Mouse (Mus musculus) spleen, adult 2 months (tissue): ENCODE measurements around the gene Slc25a22. TPM values are rescaled to one million over a fixed set of nuclear protein-coding genes. Genes with fewer than 3 reads are reported as not detected.

Experiments
- DNase-seq, 2 experiments: peaks; one replicate each; pipeline versions ENCODE4 v3.0.0 to v3.0.0-alpha.2; 2012 to 2021; ENCODE audit warnings: low spot score in 2 of 2, low read depth in 1 of 2
- H3K27ac ChIP-seq: fragments of 200-500 bp; 2 replicates; pipeline ENCODE4 v1.5.1; 2012; ENCODE audit warnings: low read length, inconsistent platforms; ENCODE audit not compliant: insufficient read depth
- H3K27me3 ChIP-seq: fragments of 200-500 bp; 2 replicates; pipeline ENCODE4 v1.6.1; 2012; ENCODE audit warnings: mild to moderate bottlenecking, moderate library complexity, low read length, inconsistent platforms; ENCODE audit not compliant: control insufficient read depth, insufficient read depth
- H3K36me3 ChIP-seq: fragments of 200-500 bp; 2 replicates; pipeline ENCODE4 v1.6.1; 2012; ENCODE audit warnings: mild to moderate bottlenecking, low read length, inconsistent platforms; ENCODE audit not compliant: control insufficient read depth, insufficient read depth
- H3K4me1 ChIP-seq: fragments of 200-500 bp; 2 replicates; pipeline ENCODE4 v1.6.1; 2011; ENCODE audit warnings: inconsistent platforms; ENCODE audit not compliant: control insufficient read depth, insufficient read depth, insufficient read length
- H3K4me3 ChIP-seq: fragments of 200-500 bp; 2 replicates; pipeline ENCODE4 v1.5.1; 2011; ENCODE audit warnings: mild to moderate bottlenecking, inconsistent platforms; ENCODE audit not compliant: insufficient read depth, insufficient read length; ENCODE audit errors: extremely low read depth
- CTCF ChIP-seq: fragments of 200-500 bp; IDR thresholded peaks from 2 replicates; pipeline ENCODE4 v1.5.1; 2011; ENCODE audit warnings: mild to moderate bottlenecking, inconsistent platforms; ENCODE audit not compliant: insufficient read depth, insufficient read length, insufficient replicate concordance; ENCODE audit errors: extremely low read depth
- POLR2A ChIP-seq: fragments of 200-500 bp; IDR thresholded peaks from 2 replicates; pipeline ENCODE4 v1.6.1; 2011; ENCODE audit warnings: low read depth, low read length, inconsistent platforms
- WGBS: fragments of 180-500 bp; shearing (Covaris S2); methylation state at CpG from one replicate; pipeline ENCODE4 v1.1.7; 2018; 5-methylcytosine and 5-hydroxymethylcytosine counted together
- polyA plus RNA-seq: library from polyadenylated mRNA; depleted of rRNA; stranded (reverse); fragments of >200 nt; gene quantifications from 2 replicates; pipeline ENCODE4 v1.2.3, GENCODE M21; 2012

Gene Slc25a22
- polyA plus RNA-seq, 1 experiment, result 66.2 TPM

DNA sequence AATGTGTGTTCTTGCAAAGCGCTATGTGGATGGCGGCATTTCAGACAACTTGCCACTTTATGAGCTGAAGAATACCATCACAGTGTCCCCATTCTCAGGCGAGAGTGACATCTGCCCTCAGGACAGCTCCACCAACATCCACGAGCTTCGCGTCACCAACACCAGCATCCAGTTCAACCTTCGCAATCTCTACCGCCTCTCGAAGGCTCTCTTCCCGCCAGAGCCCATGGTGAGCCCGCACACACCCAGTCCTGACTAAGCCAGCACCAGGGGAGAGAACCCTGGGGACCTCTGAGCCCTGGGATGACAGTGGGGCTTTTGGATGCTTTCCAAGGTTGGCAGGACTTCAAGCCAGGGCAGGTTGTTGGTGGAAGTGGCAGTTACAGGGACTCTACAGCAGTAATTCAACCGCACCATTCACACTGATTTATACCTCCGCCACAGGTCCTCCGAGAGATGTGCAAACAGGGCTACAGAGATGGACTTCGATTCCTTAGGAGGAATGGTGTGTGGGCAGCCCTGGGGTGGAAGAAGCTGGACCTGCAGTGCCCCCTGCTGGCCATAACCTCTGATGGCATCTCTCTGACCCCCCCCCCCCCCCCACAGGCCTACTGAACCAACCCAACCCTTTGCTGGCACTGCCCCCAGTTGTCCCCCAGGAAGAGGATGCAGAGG is 20.4 kb upstream of the Slc25a22 start:
- Histone ChIP-seq H3K27me3 (peaks cover 5% of the 10 kb centered on the region; the same call in 1 of the 2 replicates), H3K4me1 (peaks cover 14% of the 10 kb centered on the region), H3K36me3 (peaks cover 22% of the 10 kb centered on the region), H3K27ac (no peak overlapping the region), H3K4me3 (no peak overlapping the region)
- DNase-seq, result peak in 1 of 2 experiments; percentile 48
- TF ChIP-seq POLR2A (no peak), CTCF (peak; percentile 69)
- 84% methylated on average over 15 of the region's 15 CpGs for WGBS

DNA sequence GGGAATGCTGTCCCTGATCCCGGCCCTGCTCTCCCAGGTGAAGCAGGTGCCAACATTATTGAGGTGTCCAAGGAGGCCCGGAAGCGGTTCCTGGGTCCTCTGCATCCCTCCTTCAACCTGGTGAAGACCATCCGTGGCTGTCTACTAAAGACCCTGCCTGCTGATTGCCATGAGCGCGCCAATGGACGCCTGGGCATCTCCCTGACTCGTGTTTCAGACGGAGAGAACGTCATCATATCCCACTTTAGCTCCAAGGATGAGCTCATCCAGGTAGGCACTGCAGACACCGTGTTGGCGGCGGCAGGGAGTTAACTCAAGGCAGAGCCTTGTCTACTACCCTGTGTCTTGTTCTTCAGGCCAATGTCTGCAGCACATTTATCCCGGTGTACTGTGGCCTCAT is 19.5 kb upstream of the Slc25a22 start:
- Histone ChIP-seq H3K4me3 (no peak overlapping the region), H3K27ac (no peak overlapping the region), H3K4me1 (peaks cover 14% of the 10 kb centered on the region), H3K36me3 (peaks cover 22% of the 10 kb centered on the region), H3K27me3 (peaks cover 5% of the 10 kb centered on the region; the same call in 1 of the 2 replicates)
- DNase-seq, result peak in 1 of 2 experiments; percentile 2
- 93% methylated on average over 14 of the region's 14 CpGs for WGBS
- TF ChIP-seq POLR2A (no peak), CTCF (no peak)

DNA sequence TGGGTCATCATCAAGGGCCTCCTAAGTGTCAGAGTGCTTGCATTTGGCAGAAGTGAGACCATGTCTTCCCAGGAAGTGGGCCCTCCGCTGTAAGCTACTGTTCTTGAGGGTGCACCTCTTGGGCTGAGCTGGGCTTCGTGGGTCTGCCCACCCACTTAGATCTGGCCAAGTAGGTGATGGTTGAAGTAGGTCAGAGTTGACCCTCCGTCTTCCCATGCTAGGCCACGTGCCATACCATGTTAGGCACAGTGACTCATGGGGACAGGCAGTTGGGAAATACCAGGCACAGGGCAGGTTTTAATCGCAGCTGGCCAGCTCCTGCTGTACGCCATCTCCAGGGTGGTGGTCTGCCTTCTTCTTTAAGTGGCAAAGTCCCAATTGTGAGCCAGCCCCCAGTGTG is 19.0 kb upstream of the Slc25a22 start:
- no peak overlapping the region for H3K27ac ChIP-seq
- peak in 1 of 2 experiments; percentile 2 for DNase-seq
- H3K4me3 ChIP-seq, result no peak overlapping the region

GRCm38 (mm10) chr7:141455610-141456314 is 18.1 kb upstream of the Slc25a22 start:
- Histone ChIP-seq H3K36me3 (peaks cover 29% of the 10 kb centered on the region), H3K4me1 (peaks cover 11% of the 10 kb centered on the region; the same call in 1 of the 2 replicates), H3K27me3 (no peaks in the 10 kb centered on the region), H3K4me3 (peak overlapping the region; percentile 72), H3K27ac (peak overlapping the region; percentile 88)
- DNase-seq, result peak in 1 of 2 experiments; percentile 50
- 2% methylated on average over 23 of the region's 23 CpGs for WGBS
- TF ChIP-seq CTCF, result no peak
- peak; percentile 17; the same call in 1 of the 2 replicates for TF ChIP-seq POLR2A

More for the DNA sequence above, 19.0 kb upstream of the Slc25a22 start:
- peaks cover 11% of the 10 kb centered on the region; the same call in 1 of the 2 replicates for H3K4me1 ChIP-seq
- H3K36me3 ChIP-seq, result peaks cover 24% of the 10 kb centered on the region
- H3K27me3 ChIP-seq, result peaks cover 2% of the 10 kb centered on the region; the same call in 1 of the 2 replicates
- no peak for TF ChIP-seq POLR2A
- no peak for TF ChIP-seq CTCF
- WGBS, result 86% methylated on average over 6 of the region's 6 CpGs

- Histone ChIP-seq H3K4me3 (peak within 1 kb of the TSS; percentile 72), H3K4me1 (peaks cover 11% of the 10 kb centered on the region; the same call in 1 of the 2 replicates), H3K36me3 (peaks cover 29% of the 10 kb centered on the region), H3K27me3 (no peaks in the 10 kb centered on the region), H3K27ac (peak within 1 kb of the TSS; percentile 88)
- peak; percentile 95 for TF ChIP-seq POLR2A
- TF ChIP-seq CTCF, result no peak
- WGBS, result under 1% methylated on average over 45 of the region's 45 CpGs
- peak; percentile 83 to 95 for DNase-seq
Measured at GRCm38 (mm10) chr7:141454967-141455551, 17.4 kb upstream of the Slc25a22 start, which contains the start of gene Pnpla2. Pnpla2 (plus strand) TSS chr7:141455198.

GRCm38 (mm10) chr7:141453636-141454035 is 15.9 kb upstream of the Slc25a22 start:
- DNase-seq, result no peak
- H3K27me3 ChIP-seq, result no peaks in the 10 kb centered on the region
- 76% methylated on average over 2 of the region's 2 CpGs for WGBS
- TF ChIP-seq POLR2A, result no peak
- no peak for TF ChIP-seq CTCF
- peaks cover 11% of the 10 kb centered on the region; the same call in 1 of the 2 replicates for H3K4me1 ChIP-seq
- no peak overlapping the region for H3K27ac ChIP-seq
- H3K4me3 ChIP-seq, result no peak overlapping the region
- peaks cover 24% of the 10 kb centered on the region for H3K36me3 ChIP-seq

DNA sequence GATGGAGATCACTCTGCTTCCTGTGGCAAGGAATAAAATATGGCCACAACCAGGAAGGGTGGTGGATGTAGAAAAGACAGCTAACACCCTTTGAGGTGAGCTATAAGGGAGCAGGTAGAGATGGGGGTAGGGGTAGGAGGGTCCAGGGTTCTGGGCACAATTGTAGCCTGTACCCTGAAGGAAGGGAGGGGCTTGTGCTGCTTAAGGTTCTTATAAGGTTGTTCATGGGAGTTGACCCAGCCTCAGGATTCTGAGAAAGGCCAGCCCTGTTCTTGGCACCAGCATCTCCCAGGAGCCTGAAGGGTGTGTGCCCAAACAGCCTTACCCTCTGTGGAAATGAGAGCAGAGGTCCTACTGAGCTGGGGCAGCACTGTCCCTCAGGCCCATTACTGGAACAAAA is 14.2 kb upstream of the Slc25a22 start:
- peaks cover 12% of the 10 kb centered on the region for H3K36me3 ChIP-seq
- H3K4me3 ChIP-seq, result no peak overlapping the region
- H3K27me3 ChIP-seq, result no peaks in the 10 kb centered on the region
- peaks cover 11% of the 10 kb centered on the region; the same call in 1 of the 2 replicates for H3K4me1 ChIP-seq
- TF ChIP-seq POLR2A (no peak), CTCF (no peak)
- DNase-seq, result peak in 1 of 2 experiments; percentile 2
- H3K27ac ChIP-seq, result no peak overlapping the region
